ENCODE assay signal across 8 mouse cellular contexts in the genomic region with DNA sequence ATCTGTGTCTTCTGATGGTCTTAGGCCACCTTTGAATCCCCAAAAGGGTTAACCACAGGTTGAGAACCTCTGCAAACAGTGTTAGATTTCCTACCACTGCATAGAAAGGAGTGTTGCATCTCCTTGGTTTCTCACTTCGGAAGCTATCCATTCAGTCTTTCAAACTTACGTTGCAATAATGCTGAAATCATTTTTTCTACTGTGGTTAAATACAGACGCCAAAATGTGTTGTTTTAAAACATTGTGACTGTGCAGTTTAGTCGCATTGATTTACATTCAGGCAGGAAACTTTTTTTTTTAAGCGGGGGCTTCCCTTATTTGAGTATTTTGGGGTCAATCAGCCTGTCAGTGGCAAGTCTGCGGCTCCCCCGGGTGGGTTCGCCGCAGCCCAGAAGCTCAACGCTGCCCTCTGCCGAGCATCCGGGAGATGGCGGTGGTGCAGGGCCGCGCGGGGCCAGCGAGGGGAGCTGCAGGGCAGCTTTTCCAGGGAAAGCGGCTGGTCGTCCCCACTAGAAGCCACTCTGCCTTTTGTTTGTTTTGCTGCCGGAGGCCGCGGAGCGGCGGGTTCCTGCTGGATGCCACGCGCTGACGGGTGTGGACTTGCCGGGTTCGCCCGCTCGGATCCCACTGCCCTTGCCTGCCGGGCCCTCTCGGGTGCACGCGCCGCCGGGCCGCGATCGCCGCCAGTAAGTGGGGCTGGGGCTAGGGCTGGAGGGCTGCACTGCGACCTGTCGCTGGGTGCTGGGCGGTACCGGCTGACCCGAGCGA. TPM values are rescaled to one million over a fixed set of nuclear protein-coding genes. Genes with fewer than 3 reads are reported as not detected.
DNase-seq lines count a peak whose midpoint lies in the region; ATAC-seq and TF ChIP-seq lines count a peak whose summit lies in the region.

No protein-coding gene starts in this region.

- TF ChIP-seq RAD21 in CH12.LX (IDR thresholded peaks at IDR 0.05; ENCODE audit: low read depth, low read length): peak; percentile 88

- peak in 1 of 2 experiments; percentile 100; a peak in 3 of 4 replicates for TF ChIP-seq CTCF in CH12.LX (conservative IDR thresholded peaks at IDR 0.05 in 1 of 2, IDR thresholded peaks at IDR 0.05 in 1 of 2; ENCODE audit: low read depth in 2 of 2, low read length in 2 of 2)
- TF ChIP-seq CTCF in liver, embryonic 14.5 days (IDR thresholded peaks at IDR 0.05; ENCODE audit: low read depth): peak; percentile 98

- TF ChIP-seq POLR2A in CH12.LX (IDR thresholded peaks at IDR 0.05; ENCODE audit: low read depth, low read length): 0 out of 2 replicates have a peak, but pooled peaks have one; percentile 25

- dilution Hi-C loops in CH12.LX (cut with MboI; ENCODE audit: extremely low pct_ligation_motif_present, extremely low pct_unique_long_range_greater_than_20kb, low sequenced_read_pairs): no loop called here

- WGBS in forebrain, embryonic 10.5 days: 2% methylated on average over 47 of the region's 47 CpGs
- WGBS in heart, embryonic 15.5 days: 2% methylated on average over 47 of the region's 47 CpGs
- 2% methylated on average over 47 of the region's 47 CpGs for WGBS in liver, embryonic 14.5 days (ENCODE audit: insufficient replicate concordance)
- under 1% methylated on average over 47 of the region's 47 CpGs for WGBS in stomach, embryonic 15.5 days

- peak; percentile 86 for DNase-seq in CH12.LX (ENCODE audit: extremely low read depth)
- DNase-seq in c-Kit-positive CD71-negative TER-119-negative erythroid progenitor cells, embryonic 14.5 days (ENCODE audit: low read depth): peak; percentile 74
- peak; percentile 92 for DNase-seq in forebrain, embryonic 10.5 days (ENCODE audit: extremely low spot score, low spot score)
- DNase-seq in kidney, postnatal 25 days: peak; percentile 92 to 94
- DNase-seq in liver, embryonic 14.5 days (ENCODE audit: low read depth in 3 of 3, low spot score in 3 of 3): peak; percentile 67 to 72 (median 70)
- DNase-seq in neural tube, embryonic 10.5 days (ENCODE audit: extremely low spot score, low spot score): peak; percentile 94

- peak overlapping the region; percentile 83 for H3K27ac ChIP-seq in CH12.LX (ENCODE audit: insufficient read depth, low read depth)
- H3K27ac ChIP-seq in forebrain, embryonic 10.5 days: peak overlapping the region; percentile 98
- peak overlapping the region; percentile 93 for H3K27ac ChIP-seq in heart, embryonic 15.5 days
- H3K27ac ChIP-seq in liver, embryonic 14.5 days: peak overlapping the region; percentile 48; the same call in 1 of the 2 replicates
- peak overlapping the region; percentile 90 for H3K27ac ChIP-seq in stomach, embryonic 15.5 days

- H3K4me1 ChIP-seq in CH12.LX (ENCODE audit: control insufficient read depth in 1 of 2, insufficient read depth in 2 of 2): peaks cover 5 to 42% of the 10 kb centered on the region in 2 experiments; a peak in 3 of 4 replicates
- peaks cover 36% of the 10 kb centered on the region for H3K4me1 ChIP-seq in forebrain, embryonic 10.5 days
- H3K4me1 ChIP-seq in heart, embryonic 15.5 days (replicated peaks): peaks cover 27% of the 10 kb centered on the region
- peaks cover 12 to 14% of the 10 kb centered on the region in 2 experiments for H3K4me1 ChIP-seq in liver, embryonic 14.5 days (replicated peaks; ENCODE audit: control insufficient read depth in 2 of 2, insufficient read depth in 2 of 2, low read length in 1 of 2)
- H3K4me1 ChIP-seq in stomach, embryonic 15.5 days: peaks cover 14% of the 10 kb centered on the region

- no peaks in the 10 kb centered on the region for H3K9me3 ChIP-seq in CH12.LX (replicated peaks; ENCODE audit: low read length)
- no peaks in the 10 kb centered on the region; the same call in 1 of the 2 replicates for H3K9me3 ChIP-seq in forebrain, embryonic 10.5 days
- H3K9me3 ChIP-seq in heart, embryonic 15.5 days (replicated peaks): no peaks in the 10 kb centered on the region
- no peaks in the 10 kb centered on the region for H3K9me3 ChIP-seq in liver, embryonic 14.5 days (ENCODE audit: control insufficient read depth, low read length)
- H3K9me3 ChIP-seq in stomach, embryonic 15.5 days: no peaks in the 10 kb centered on the region

- H3K36me3 ChIP-seq in CH12.LX (replicated peaks in 1 of 2; ENCODE audit: control insufficient read depth in 1 of 2, insufficient read depth in 1 of 2, low read length in 1 of 2): peaks cover 0 to 3% of the 10 kb centered on the region in 2 experiments
- peaks cover 26% of the 10 kb centered on the region for H3K36me3 ChIP-seq in forebrain, embryonic 10.5 days (replicated peaks)
- no peaks in the 10 kb centered on the region for H3K36me3 ChIP-seq in heart, embryonic 15.5 days
- no peaks in the 10 kb centered on the region for H3K36me3 ChIP-seq in liver, embryonic 14.5 days (replicated peaks; ENCODE audit: control insufficient read depth, insufficient read depth, low read depth)
- H3K36me3 ChIP-seq in stomach, embryonic 15.5 days: no peaks in the 10 kb centered on the region; the same call in 1 of the 2 replicates

- no peaks in the 10 kb centered on the region for H3K27me3 ChIP-seq in CH12.LX (replicated peaks)
- no peaks in the 10 kb centered on the region for H3K27me3 ChIP-seq in forebrain, embryonic 10.5 days (ENCODE audit: poor library complexity, severe bottlenecking)
- no peaks in the 10 kb centered on the region for H3K27me3 ChIP-seq in heart, embryonic 15.5 days
- H3K27me3 ChIP-seq in liver, embryonic 14.5 days (ENCODE audit: control insufficient read depth, insufficient read depth, low read length): no peaks in the 10 kb centered on the region
- H3K27me3 ChIP-seq in stomach, embryonic 15.5 days (replicated peaks): no peaks in the 10 kb centered on the region

- TF ChIP-seq EP300 in CH12.LX (IDR thresholded peaks at IDR 0.05; ENCODE audit: low read length): peak; percentile 70
- TF ChIP-seq EP300 in liver, embryonic 14.5 days (IDR thresholded peaks at IDR 0.05; ENCODE audit: low read depth): 0 out of 2 replicates have a peak, but pooled peaks have one; percentile 6

- peak overlapping the region; percentile 90 for H3K9ac ChIP-seq in CH12.LX (ENCODE audit: insufficient read depth, low read depth)
- H3K9ac ChIP-seq in heart, embryonic 15.5 days: peak overlapping the region; percentile 99
- peak overlapping the region; percentile 92 for H3K9ac ChIP-seq in liver, embryonic 14.5 days (replicated peaks)
- H3K9ac ChIP-seq in stomach, embryonic 15.5 days: peak overlapping the region; percentile 94

- ATAC-seq in heart, embryonic 15.5 days (replicated peaks; ENCODE audit: insufficient number of reproducible peaks, insufficient read depth, low FRiP score, low read depth): peak; percentile 69
- ATAC-seq in liver, embryonic 14.5 days (ENCODE audit: insufficient read depth): peak; percentile 53
- peak; percentile 76 for ATAC-seq in stomach, embryonic 15.5 days (ENCODE audit: insufficient read depth, low FRiP score, low read depth)

- H3K4me2 ChIP-seq in CH12.LX (ENCODE audit: insufficient read depth, low read depth, poor library complexity, severe bottlenecking): peak overlapping the region; percentile 42; the same call in 1 of the 2 replicates
- peak overlapping the region; percentile 66 for H3K4me2 ChIP-seq in heart, embryonic 15.5 days
- peak overlapping the region; percentile 87 for H3K4me2 ChIP-seq in liver, embryonic 14.5 days (ENCODE audit: low read depth)
- peak overlapping the region; percentile 60 for H3K4me2 ChIP-seq in stomach, embryonic 15.5 days

- peak overlapping the region; percentile 65 to 99 (median 86) for H3K4me3 ChIP-seq in CH12.LX (replicated peaks in 1 of 3; ENCODE audit: low read depth in 2 of 3, low read length in 2 of 3, poor library complexity in 1 of 3)
- H3K4me3 ChIP-seq in forebrain, embryonic 10.5 days: peak overlapping the region; percentile 96
- H3K4me3 ChIP-seq in heart, embryonic 15.5 days: peak overlapping the region; percentile 96
- H3K4me3 ChIP-seq in liver, embryonic 14.5 days (ENCODE audit: insufficient read depth in 1 of 2, low read depth in 2 of 2, low read length in 2 of 2): peak overlapping the region; percentile 85 to 86
- H3K4me3 ChIP-seq in stomach, embryonic 15.5 days (replicated peaks): peak overlapping the region; percentile 91

- H3K79me2 ChIP-seq in CH12.LX (replicated peaks; ENCODE audit: control insufficient read depth, extremely low read depth, insufficient read depth, poor library complexity, severe bottlenecking): no peaks in the 10 kb centered on the region

- in situ Hi-C loops in CH12.LX (cut with MboI; ENCODE audit: low pct_ligation_motif_present, low pct_unique_long_range_greater_than_20kb, low sequenced_read_pairs): no loop called here

TF ChIP-seq in CH12.LX, 34 proteins besides CTCF, POLR2A, EP300 and RAD21 (continues in another document):
- 0 out of 2 replicates have a peak, but pooled peaks have one; percentile 47 for TF ChIP-seq MAZ (IDR thresholded peaks at IDR 0.05; ENCODE audit: low read depth, low read length)
- TF ChIP-seq ZNF384 (IDR thresholded peaks at IDR 0.05; ENCODE audit: low read depth, low read length): peak; percentile 95
- peak; percentile 75; the same call in 1 of the 2 replicates for TF ChIP-seq MAFK (IDR thresholded peaks at IDR 0.05; ENCODE audit: insufficient replicate concordance, low read length)
- 0 out of 2 replicates have a peak, but pooled peaks have one; percentile 22 for TF ChIP-seq ETS1 (conservative IDR thresholded peaks at IDR 0.05; ENCODE audit: low read depth, low read length)
- TF ChIP-seq NELFE (IDR thresholded peaks at IDR 0.05; ENCODE audit: low read depth, low read length): peak; percentile 90; the same call in 1 of the 2 replicates

RNA-seq across cellular contexts. Expression of a gene that starts 4.0 kb away (rescaled TPM):
- total RNA-seq in CH12.LX (2012; rRNA removed) (3.4 and 4.8 TPM in 2 replicates), CH12.LX (2014; rRNA removed) (4.5 and 5.0 TPM in 2 replicates)
- 5.4 and 7.1 TPM in 2 replicates for polyA plus RNA-seq in CH12.LX (2012; ENCODE audit: insufficient read length, low read depth)
- 31.9 and 36.0 TPM in 2 replicates for polyA plus RNA-seq in forebrain, embryonic 10.5 days (2016; fragmentation: Nextera tagmentation; extraction: Ambion mirVana)
- 13.4 and 16.8 TPM in 2 replicates for polyA plus RNA-seq in heart, embryonic 15.5 days (2015; fragmentation: Nextera tagmentation; extraction: Ambion mirVana)
- polyA plus RNA-seq in liver, embryonic 14.5 days (2012; rRNA removed): 3.0 and 3.6 TPM in 2 replicates
- 3.7 and 4.7 TPM in 2 replicates for polyA plus RNA-seq in liver, embryonic 14.5 days (2014; fragmentation: Nextera tagmentation; extraction: Ambion mirVana)
- polyA plus RNA-seq in stomach, embryonic 15.5 days (2015; fragmentation: Nextera tagmentation; extraction: Ambion mirVana): 20.8 and 25.9 TPM in 2 replicates

RNA-seq across cellular contexts. Expression of a gene that starts 4.1 kb away (rescaled TPM):
- total RNA-seq in CH12.LX (2012; rRNA removed) (18.3 and 20.8 TPM in 2 replicates), CH12.LX (2014; rRNA removed) (24.2 and 25.5 TPM in 2 replicates)
- 12.7 and 14.3 TPM in 2 replicates for polyA plus RNA-seq in CH12.LX (2012; ENCODE audit: insufficient read length, low read depth)
- polyA plus RNA-seq in forebrain, embryonic 10.5 days (2016; fragmentation: Nextera tagmentation; extraction: Ambion mirVana): 21.0 and 22.9 TPM in 2 replicates
- 42.4 and 48.6 TPM in 2 replicates for polyA plus RNA-seq in heart, embryonic 15.5 days (2015; fragmentation: Nextera tagmentation; extraction: Ambion mirVana)
- polyA plus RNA-seq in liver, embryonic 14.5 days (2012; rRNA removed): 47.3 and 78.1 TPM in 2 replicates
- 68.1 and 80.0 TPM in 2 replicates for polyA plus RNA-seq in liver, embryonic 14.5 days (2014; fragmentation: Nextera tagmentation; extraction: Ambion mirVana)
- polyA plus RNA-seq in stomach, embryonic 15.5 days (2015; fragmentation: Nextera tagmentation; extraction: Ambion mirVana): 44.1 and 46.1 TPM in 2 replicates

Comparison
In these comparisons a context has a peak if more than half of its experiments do, and no peak if none do; other contexts are left out.
1. Peak in every context shown above with its lines: DNase-seq, ATAC-seq, H3K4me3 ChIP-seq and H3K27ac ChIP-seq.
2. H3K27ac ChIP-seq: peak in every context shown above with its lines; median percentile 98 in forebrain, embryonic 10.5 days; 93 in heart, embryonic 15.5 days; 90 in stomach, embryonic 15.5 days; 83 in CH12.LX; 48 in liver, embryonic 14.5 days.